Mouse (Mus musculus): ENCODE data around the gene Olfr281. TPM values are rescaled to one million over a fixed set of nuclear protein-coding genes. Genes with fewer than 3 reads are reported as not detected.
"Not testable (repeated sequence)": the region's sequence is repeated elsewhere in the genome, so short reads cannot be mapped to it uniquely, and the experiment has no call there.

Olfr281 gene
- polyA plus RNA-seq, 1 experiment from 2014 or later = not detected

GRCm38 (mm10) chr15:98417285-98417684, 35.1 kb upstream of the Olfr281 start:
- peak; percentile 56 for TF ChIP-seq CTCF (IDR thresholded peaks at IDR 0.05; ENCODE audit: low read depth)
- 38% methylated on average over 1 of the region's 3 CpGs for WGBS
- not testable (repeated sequence) for H3K4me1 ChIP-seq (replicated peaks; ENCODE audit: control insufficient read depth, insufficient read depth); H3K9me3 ChIP-seq (ENCODE audit: control insufficient read depth, low read length); H3K36me3 ChIP-seq (ENCODE audit: control insufficient read depth, insufficient read depth, low read length); H3K4me2 ChIP-seq (replicated peaks; ENCODE audit: low read depth); H3K9ac ChIP-seq (ENCODE audit: low read length); H3K27me3 ChIP-seq (ENCODE audit: control insufficient read depth, insufficient read depth, low read length); H3K4me3 ChIP-seq (ENCODE audit: low read depth, low read length); H3K27ac ChIP-seq (replicated peaks); ATAC-seq (ENCODE audit: low FRiP score, low TSS enrichment)
- DNase-seq (ENCODE audit: low spot score) = peak; percentile 20

GRCm38 (mm10) chr15:98418096-98418495, 34.3 kb upstream of the Olfr281 start:
- DNase-seq (ENCODE audit: low spot score) (no peak), ATAC-seq (ENCODE audit: low FRiP score, low TSS enrichment) (no peak)
- H3K4me1 ChIP-seq (replicated peaks; ENCODE audit: control insufficient read depth, insufficient read depth) = no peaks in the 10 kb centered on the region
- no peak overlapping the region for H3K4me3 ChIP-seq (ENCODE audit: low read depth, low read length)
- H3K9me3 ChIP-seq (ENCODE audit: control insufficient read depth, low read length) = no peaks in the 10 kb centered on the region
- H3K36me3 ChIP-seq (ENCODE audit: control insufficient read depth, insufficient read depth, low read length) = no peaks in the 10 kb centered on the region
- H3K4me2 ChIP-seq (replicated peaks; ENCODE audit: low read depth) = no peak overlapping the region
- TF ChIP-seq CTCF (IDR thresholded peaks at IDR 0.05; ENCODE audit: low read depth) (no peak), EP300 (optimal IDR thresholded peaks at IDR 0.05) (no peak)
- no peak overlapping the region for H3K27ac ChIP-seq (replicated peaks)
- H3K9ac ChIP-seq (ENCODE audit: low read length) = no peak overlapping the region
- H3K27me3 ChIP-seq (ENCODE audit: control insufficient read depth, insufficient read depth, low read length) = no peaks in the 10 kb centered on the region
- 74% methylated on average over 7 of the region's 7 CpGs for WGBS

- no peak for ATAC-seq (ENCODE audit: low FRiP score, low TSS enrichment)
- no peak overlapping the region for H3K27ac ChIP-seq (replicated peaks)
- H3K4me3 ChIP-seq (ENCODE audit: low read depth, low read length) = no peak overlapping the region
- H3K27me3 ChIP-seq (ENCODE audit: control insufficient read depth, insufficient read depth, low read length) = no peaks in the 10 kb centered on the region
- no peaks in the 10 kb centered on the region for H3K9me3 ChIP-seq (ENCODE audit: control insufficient read depth, low read length)
- no peak for DNase-seq (ENCODE audit: low spot score)
- no peak overlapping the region for H3K4me2 ChIP-seq (replicated peaks; ENCODE audit: low read depth)
- TF ChIP-seq CTCF (IDR thresholded peaks at IDR 0.05; ENCODE audit: low read depth) = no peak
- TF ChIP-seq EP300 (optimal IDR thresholded peaks at IDR 0.05) = no peak
- no peaks in the 10 kb centered on the region for H3K4me1 ChIP-seq (replicated peaks; ENCODE audit: control insufficient read depth, insufficient read depth)
- no peak overlapping the region for H3K9ac ChIP-seq (ENCODE audit: low read length)
- H3K36me3 ChIP-seq (ENCODE audit: control insufficient read depth, insufficient read depth, low read length) = no peaks in the 10 kb centered on the region
- 49% methylated on average over 4 of the region's 4 CpGs for WGBS
Measured at GRCm38 (mm10) chr15:98420897-98421296, 31.5 kb upstream of the Olfr281 start.

- H3K9me3 ChIP-seq (ENCODE audit: control insufficient read depth, low read length) = no peaks in the 10 kb centered on the region
- no peak overlapping the region for H3K4me3 ChIP-seq (ENCODE audit: low read depth, low read length)
- no peak overlapping the region for H3K4me2 ChIP-seq (replicated peaks; ENCODE audit: low read depth)
- no peaks in the 10 kb centered on the region for H3K36me3 ChIP-seq (ENCODE audit: control insufficient read depth, insufficient read depth, low read length)
- DNase-seq (ENCODE audit: low spot score) = no peak
- ATAC-seq (ENCODE audit: low FRiP score, low TSS enrichment) = no peak
- no peak overlapping the region for H3K27ac ChIP-seq (replicated peaks)
- WGBS = 65% methylated on average over 14 of the region's 14 CpGs
- H3K27me3 ChIP-seq (ENCODE audit: control insufficient read depth, insufficient read depth, low read length) = no peaks in the 10 kb centered on the region
- H3K9ac ChIP-seq (ENCODE audit: low read length) = no peak overlapping the region
- H3K4me1 ChIP-seq (replicated peaks; ENCODE audit: control insufficient read depth, insufficient read depth) = no peaks in the 10 kb centered on the region
- TF ChIP-seq CTCF (IDR thresholded peaks at IDR 0.05; ENCODE audit: low read depth) (no peak), EP300 (optimal IDR thresholded peaks at IDR 0.05) (no peak)
Measured at GRCm38 (mm10) chr15:98424326-98424725, 28.1 kb upstream of the Olfr281 start.

- H3K27me3 ChIP-seq (ENCODE audit: control insufficient read depth, insufficient read depth, low read length) = no peaks in the 10 kb centered on the region
- no peaks in the 10 kb centered on the region for H3K9me3 ChIP-seq (ENCODE audit: control insufficient read depth, low read length)
- no peak overlapping the region for H3K9ac ChIP-seq (ENCODE audit: low read length)
- no peak for ATAC-seq (ENCODE audit: low FRiP score, low TSS enrichment)
- no peak overlapping the region for H3K4me2 ChIP-seq (replicated peaks; ENCODE audit: low read depth)
- H3K4me1 ChIP-seq (replicated peaks; ENCODE audit: control insufficient read depth, insufficient read depth) = no peaks in the 10 kb centered on the region
- no peak for TF ChIP-seq CTCF (IDR thresholded peaks at IDR 0.05; ENCODE audit: low read depth)
- no peak for TF ChIP-seq EP300 (optimal IDR thresholded peaks at IDR 0.05)
- DNase-seq (ENCODE audit: low spot score) = no peak
- H3K36me3 ChIP-seq (ENCODE audit: control insufficient read depth, insufficient read depth, low read length) = no peaks in the 10 kb centered on the region
- H3K27ac ChIP-seq (replicated peaks) = no peak overlapping the region
- H3K4me3 ChIP-seq (ENCODE audit: low read depth, low read length) = no peak overlapping the region
- 59% methylated on average over 6 of the region's 6 CpGs for WGBS
Measured at GRCm38 (mm10) chr15:98424753-98425152, 27.6 kb upstream of the Olfr281 start.

GRCm38 (mm10) chr15:98425188-98425587, 27.2 kb upstream of the Olfr281 start:
- H3K27ac ChIP-seq (replicated peaks) = no peak overlapping the region
- no peaks in the 10 kb centered on the region for H3K36me3 ChIP-seq (ENCODE audit: control insufficient read depth, insufficient read depth, low read length)
- DNase-seq (ENCODE audit: low spot score) (no peak), ATAC-seq (ENCODE audit: low FRiP score, low TSS enrichment) (no peak)
- H3K4me3 ChIP-seq (ENCODE audit: low read depth, low read length) = no peak overlapping the region
- no peak overlapping the region for H3K4me2 ChIP-seq (replicated peaks; ENCODE audit: low read depth)
- H3K9me3 ChIP-seq (ENCODE audit: control insufficient read depth, low read length) = no peaks in the 10 kb centered on the region
- no peak for TF ChIP-seq EP300 (optimal IDR thresholded peaks at IDR 0.05)
- no peak for TF ChIP-seq CTCF (IDR thresholded peaks at IDR 0.05; ENCODE audit: low read depth)
- H3K9ac ChIP-seq (ENCODE audit: low read length) = no peak overlapping the region
- H3K4me1 ChIP-seq (replicated peaks; ENCODE audit: control insufficient read depth, insufficient read depth) = no peaks in the 10 kb centered on the region
- H3K27me3 ChIP-seq (ENCODE audit: control insufficient read depth, insufficient read depth, low read length) = no peaks in the 10 kb centered on the region
- WGBS = 77% methylated on average over 7 of the region's 7 CpGs

- WGBS = 68% methylated on average over 5 of the region's 5 CpGs
- not testable (repeated sequence) for H3K4me2 ChIP-seq (replicated peaks; ENCODE audit: low read depth); ATAC-seq (ENCODE audit: low FRiP score, low TSS enrichment); H3K9ac ChIP-seq (ENCODE audit: low read length); H3K36me3 ChIP-seq (ENCODE audit: control insufficient read depth, insufficient read depth, low read length); H3K4me1 ChIP-seq (replicated peaks; ENCODE audit: control insufficient read depth, insufficient read depth); H3K27me3 ChIP-seq (ENCODE audit: control insufficient read depth, insufficient read depth, low read length); H3K9me3 ChIP-seq (ENCODE audit: control insufficient read depth, low read length); H3K4me3 ChIP-seq (ENCODE audit: low read depth, low read length); H3K27ac ChIP-seq (replicated peaks); DNase-seq (ENCODE audit: low spot score)
Measured at GRCm38 (mm10) chr15:98430925-98431324, 21.5 kb upstream of the Olfr281 start, which contains the start of gene Olfr282. Olfr282 (plus strand) TSS chr15:98431225.

Data from stomach, postnatal 0 days (tissue).